Mouse (Mus musculus) stomach, embryonic 14.5 days (tissue): ENCODE results near the gene 1700020L24Rik. TPM values are rescaled to one million over a fixed set of nuclear protein-coding genes. Genes with fewer than 3 reads are reported as not detected.

Source experiments
- ATAC-seq: fragments of 200-750 bp; cut with Nextera tagmentation; 2 replicates; pipeline ENCODE4 v1.8.0; 2017; ENCODE audit warnings: low read depth, moderate TSS enrichment; ENCODE audit not compliant: insufficient number of reproducible peaks, insufficient read depth, low FRiP score
- H3K27ac ChIP-seq: fragments of 300-500 bp; sonication (generic); 2 replicates; pipeline ENCODE4 v1.5.1; 2014; ENCODE audit warnings: mild to moderate bottlenecking, low read length, moderate library complexity, mixed read lengths
- H3K27me3 ChIP-seq: fragments of 300-500 bp; sonication (generic); 2 replicates; pipeline ENCODE4 v1.6.1; 2014; ENCODE audit warnings: low read length, control low read depth, mixed read lengths; ENCODE audit not compliant: control insufficient read depth, insufficient read depth
- H3K36me3 ChIP-seq: fragments of 300-500 bp; sonication (generic); 2 replicates; pipeline ENCODE4 v1.6.1; 2014; ENCODE audit warnings: mild to moderate bottlenecking, control low read depth, low read length, moderate library complexity, mixed read lengths; ENCODE audit not compliant: control insufficient read depth, insufficient read depth
- H3K4me1 ChIP-seq: fragments of 300-500 bp; sonication (generic); 2 replicates; pipeline ENCODE4 v1.6.1; 2014; ENCODE audit warnings: low read length, control low read depth, mixed read lengths; ENCODE audit not compliant: control insufficient read depth, insufficient read depth
- H3K4me2 ChIP-seq: fragments of 300-500 bp; sonication (generic); replicated peaks from 2 replicates; pipeline ENCODE4 v1.6.1; 2014; ENCODE audit warnings: low read depth, low read length, control low read depth
- H3K4me3 ChIP-seq: fragments of 300-500 bp; sonication (generic); 2 replicates; pipeline ENCODE4 v1.5.1; 2014; ENCODE audit warnings: low read depth, low read length, control low read depth
- H3K9ac ChIP-seq: fragments of 300-500 bp; sonication (generic); replicated peaks from 2 replicates; pipeline ENCODE4 v1.6.1; 2014; ENCODE audit warnings: low read depth, mild to moderate bottlenecking, control low read depth, low read length, moderate library complexity, mixed read lengths
- H3K9me3 ChIP-seq: fragments of 300-500 bp; sonication (generic); 2 replicates; pipeline ENCODE4 v1.6.1; 2016; ENCODE audit warnings: low read depth, low read length, control low read depth; ENCODE audit not compliant: control insufficient read depth
- WGBS: fragments of 180-500 bp; shearing (Covaris S2); extraction: QIAGEN DNeasy Blood & Tissue Kit; methylation state at CpG from one replicate; pipeline ENCODE4 v1.1.7; 2014; 5-methylcytosine and 5-hydroxymethylcytosine counted together
- polyA plus RNA-seq: library from polyadenylated mRNA; unstranded; fragments of >200 nt; fragmentation: Nextera tagmentation; extraction: Ambion mirVana; gene quantifications from 2 replicates; pipeline ENCODE4 v1.2.1, GENCODE M21; 2014

The 1700020L24Rik gene
- polyA plus RNA-seq, 1 experiment from 2014 or later, result 1.5 TPM

- Histone ChIP-seq H3K27me3 (peaks cover 24% of the 10 kb centered on the region), H3K4me2 (no peak overlapping the region), H3K36me3 (no peaks in the 10 kb centered on the region), H3K4me1 (peaks cover 23% of the 10 kb centered on the region; the same call in 1 of the 2 replicates), H3K4me3 (no peak overlapping the region), H3K9ac (no peak overlapping the region), H3K27ac (no peak overlapping the region), H3K9me3 (no peaks in the 10 kb centered on the region)
- WGBS, result 8% methylated on average over 7 of the region's 7 CpGs
- no peak for ATAC-seq
Observed at GRCm38 (mm10) chr11:83443824-83444223, 6.3 kb downstream of the 1700020L24Rik start.

DNA sequence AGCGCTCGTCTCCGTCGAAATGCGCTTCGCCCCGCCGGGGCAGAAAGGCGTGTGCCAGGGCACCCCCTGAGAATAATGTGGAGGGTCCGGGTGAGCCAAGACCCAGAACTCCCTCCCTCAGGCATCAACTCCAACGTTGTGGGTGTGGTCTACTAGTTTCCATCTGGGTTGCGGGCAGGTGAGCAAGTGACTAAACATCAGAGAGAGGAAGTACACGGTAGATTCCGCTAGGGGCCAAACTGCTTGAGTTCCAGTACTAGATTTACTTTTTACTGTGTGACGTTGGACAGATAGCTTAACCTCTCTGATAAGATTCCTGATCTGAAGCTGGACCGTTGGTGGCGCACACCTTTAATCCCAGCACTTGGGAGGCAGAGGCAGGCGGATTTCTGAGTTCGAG lies 7.5 kb downstream of the 1700020L24Rik start:
- Histone ChIP-seq H3K4me2 (peak overlapping the region; percentile 19; the same call in 1 of the 2 replicates), H3K27ac (no peak overlapping the region), H3K9ac (no peak overlapping the region), H3K36me3 (no peaks in the 10 kb centered on the region), H3K9me3 (no peaks in the 10 kb centered on the region), H3K4me3 (peak overlapping the region; percentile 21), H3K27me3 (peaks cover 24% of the 10 kb centered on the region), H3K4me1 (peaks cover 24% of the 10 kb centered on the region; the same call in 1 of the 2 replicates)
- 29% methylated on average over 19 of the region's 19 CpGs for WGBS
- ATAC-seq, result no peak

DNA sequence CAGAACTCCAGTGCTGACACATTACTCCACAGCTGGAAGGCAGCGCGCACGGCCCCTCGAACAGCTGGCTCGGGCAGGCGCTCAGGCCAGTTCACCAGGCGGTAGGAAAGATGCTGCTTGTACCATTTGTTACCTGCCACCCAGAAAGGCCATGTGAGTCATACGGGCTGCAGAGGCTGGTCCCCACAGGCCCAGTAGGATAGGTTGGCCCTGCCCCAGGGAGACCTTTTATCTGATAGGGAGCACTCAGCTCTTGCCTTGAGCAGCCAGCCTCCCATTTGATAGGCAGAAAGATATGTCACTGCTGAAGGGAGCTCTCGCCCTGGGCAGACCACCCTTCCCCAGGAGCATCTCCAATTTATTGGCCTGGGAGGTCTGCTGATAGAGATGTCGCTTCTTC lies 10.1 kb downstream of the 1700020L24Rik start:
- no peak overlapping the region for H3K4me2 ChIP-seq
- H3K27me3 ChIP-seq, result 0 out of 2 replicates have a peak, but pooled peaks cover 8% of the 10 kb centered on the region
- WGBS, result 72% methylated on average over 10 of the region's 10 CpGs
- H3K9ac ChIP-seq, result no peak overlapping the region
- no peak overlapping the region for H3K4me3 ChIP-seq
- H3K4me1 ChIP-seq, result peaks cover 21% of the 10 kb centered on the region; the same call in 1 of the 2 replicates
- H3K27ac ChIP-seq, result no peak overlapping the region; the same call in 1 of the 2 replicates
- ATAC-seq, result no peak
- no peaks in the 10 kb centered on the region for H3K9me3 ChIP-seq
- H3K36me3 ChIP-seq, result no peaks in the 10 kb centered on the region

DNA sequence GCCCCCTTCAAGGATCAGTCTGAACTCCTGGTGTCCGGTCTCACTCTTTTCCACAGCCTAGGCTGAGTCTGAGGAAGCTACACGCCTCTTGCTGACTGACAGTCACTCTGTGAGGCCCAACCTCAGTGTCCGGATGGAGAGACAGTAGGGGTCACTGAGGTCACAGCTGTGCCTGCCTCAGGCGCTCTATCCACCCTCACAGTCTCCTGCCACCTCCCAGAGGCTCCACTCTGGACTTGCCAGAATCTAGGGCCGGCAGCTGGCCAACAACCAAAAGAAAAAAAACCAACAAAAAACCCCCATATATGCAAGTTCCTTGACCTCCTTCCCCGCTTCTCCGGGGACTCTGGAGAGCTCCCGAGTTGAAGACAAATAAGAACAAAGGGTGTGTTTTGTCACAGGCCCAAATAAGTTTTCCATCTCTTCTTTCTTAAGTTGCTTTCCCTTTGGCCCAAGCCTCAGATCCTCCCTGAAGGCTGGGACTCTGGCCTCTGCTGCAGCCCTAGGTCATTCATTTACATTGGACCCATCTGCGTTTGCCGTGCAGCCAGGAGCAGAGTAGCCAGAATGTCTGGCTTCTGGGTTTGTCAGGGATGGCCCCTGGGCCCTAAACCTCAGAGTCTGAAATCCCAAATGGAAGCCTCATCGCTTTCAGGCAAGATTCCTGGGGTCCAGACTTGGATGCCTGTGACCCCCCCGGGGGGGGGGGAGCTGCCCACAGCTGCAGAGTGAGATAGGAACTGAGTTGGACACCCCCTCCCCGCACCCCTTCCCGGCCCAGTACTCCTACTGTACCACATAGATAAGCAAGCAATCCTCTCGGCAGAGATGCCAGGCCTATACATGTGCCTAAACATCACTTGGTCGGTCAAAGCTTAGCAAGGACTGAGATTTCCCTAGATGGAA lies 10.8 kb downstream of the 1700020L24Rik start:
- no peak overlapping the region for H3K4me3 ChIP-seq
- ATAC-seq, result no peak; the same call in 1 of the 2 replicates
- WGBS, result 42% methylated on average over 16 of the region's 16 CpGs
- H3K4me2 ChIP-seq, result no peak overlapping the region
- H3K27me3 ChIP-seq, result 0 out of 2 replicates have a peak, but pooled peaks cover 2% of the 10 kb centered on the region
- H3K9me3 ChIP-seq, result no peaks in the 10 kb centered on the region
- H3K9ac ChIP-seq, result no peak overlapping the region
- peaks cover 21% of the 10 kb centered on the region; the same call in 1 of the 2 replicates for H3K4me1 ChIP-seq
- H3K27ac ChIP-seq, result peak overlapping the region; percentile 33; the same call in 1 of the 2 replicates
- H3K36me3 ChIP-seq, result no peaks in the 10 kb centered on the region

DNA sequence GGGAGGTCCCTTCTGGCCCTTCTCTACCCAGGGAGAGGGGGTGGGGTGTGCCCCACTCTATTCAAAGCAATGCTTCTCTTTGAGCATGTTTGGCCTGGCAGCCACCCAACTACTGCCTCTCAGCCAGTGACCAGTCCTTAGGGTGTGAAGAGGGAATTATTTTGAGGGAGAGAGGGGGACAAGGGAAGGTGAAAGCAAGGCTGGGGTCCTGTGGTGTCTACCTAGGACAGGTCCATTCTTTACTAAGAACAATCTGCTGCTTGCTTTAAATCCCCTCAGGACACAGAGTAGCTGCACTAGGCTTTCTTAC lies 11.4 kb downstream of the 1700020L24Rik start:
- H3K9me3 ChIP-seq, result no peaks in the 10 kb centered on the region
- H3K27me3 ChIP-seq, result 0 out of 2 replicates have a peak, but pooled peaks cover 2% of the 10 kb centered on the region
- H3K36me3 ChIP-seq, result no peaks in the 10 kb centered on the region
- no peak overlapping the region for H3K4me3 ChIP-seq
- H3K9ac ChIP-seq, result no peak overlapping the region
- H3K4me1 ChIP-seq, result peaks cover 21% of the 10 kb centered on the region; the same call in 1 of the 2 replicates
- no peak overlapping the region for H3K4me2 ChIP-seq
- no peak for ATAC-seq
- H3K27ac ChIP-seq, result peak overlapping the region; percentile 33; the same call in 1 of the 2 replicates

GRCm38 (mm10) chr11:83449298-83449697 lies 11.8 kb downstream of the 1700020L24Rik start:
- Histone ChIP-seq H3K4me1 (peaks cover 22% of the 10 kb centered on the region), H3K27ac (no peak overlapping the region), H3K4me2 (no peak overlapping the region), H3K36me3 (no peaks in the 10 kb centered on the region), H3K9ac (no peak overlapping the region), H3K9me3 (no peaks in the 10 kb centered on the region), H3K4me3 (no peak overlapping the region), H3K27me3 (0 out of 2 replicates have a peak, but pooled peaks cover 2% of the 10 kb centered on the region)
- no peak for ATAC-seq
- WGBS, result 20% methylated on average over 4 of the region's 4 CpGs

DNA sequence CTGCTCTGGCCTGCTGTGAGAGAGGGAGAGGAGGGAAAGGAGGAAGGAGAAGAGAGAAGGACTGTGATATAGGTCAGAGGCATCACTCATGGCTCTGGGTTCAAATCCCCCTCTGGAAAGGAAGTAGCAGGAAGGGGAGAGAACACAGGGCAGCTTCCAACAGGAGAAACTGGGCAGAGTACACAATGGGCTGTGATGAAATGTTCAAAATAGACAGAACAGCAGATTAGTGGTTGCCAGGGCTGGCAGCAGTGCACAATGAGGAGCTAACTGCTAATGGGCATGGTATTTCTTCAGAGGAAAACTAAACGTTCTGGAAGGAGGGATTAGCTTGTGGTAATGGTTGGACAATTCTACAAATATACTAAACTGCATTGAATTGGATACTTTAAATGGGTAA lies 13.1 kb downstream of the 1700020L24Rik start:
- Histone ChIP-seq H3K27ac (no peak overlapping the region), H3K4me1 (peaks cover 25% of the 10 kb centered on the region), H3K4me3 (no peak overlapping the region), H3K9ac (no peak overlapping the region), H3K9me3 (no peaks in the 10 kb centered on the region), H3K36me3 (no peaks in the 10 kb centered on the region), H3K27me3 (no peaks in the 10 kb centered on the region), H3K4me2 (no peak overlapping the region)
- WGBS, result 36% methylated on average over 1 of the region's 1 CpGs
- no peak for ATAC-seq

DNA sequence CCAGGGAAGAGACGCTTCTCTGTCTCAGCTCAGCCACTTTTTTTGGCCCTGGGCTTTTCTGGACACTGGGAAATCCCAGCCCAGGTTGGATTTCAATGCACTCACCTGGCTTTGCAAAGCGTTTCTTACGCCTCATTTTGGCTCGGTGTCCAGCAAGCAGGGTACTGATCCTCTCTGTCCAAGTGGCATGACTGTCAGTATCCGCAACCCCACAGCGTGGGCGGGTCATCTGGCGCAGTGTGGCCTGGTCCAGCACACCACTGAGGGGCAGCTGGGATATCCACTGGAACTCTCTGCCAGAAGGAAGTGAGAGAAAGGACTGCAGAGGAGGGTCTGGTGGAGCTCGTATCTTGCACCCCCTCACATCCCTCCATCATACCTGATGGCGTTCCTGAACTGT lies 13.8 kb downstream of the 1700020L24Rik start:
- H3K9me3 ChIP-seq, result no peaks in the 10 kb centered on the region
- H3K27me3 ChIP-seq, result no peaks in the 10 kb centered on the region
- peaks cover 29% of the 10 kb centered on the region for H3K4me1 ChIP-seq
- H3K36me3 ChIP-seq, result no peaks in the 10 kb centered on the region
- WGBS, result 84% methylated on average over 10 of the region's 10 CpGs
- no peak for ATAC-seq
- H3K9ac ChIP-seq, result no peak overlapping the region
- no peak overlapping the region for H3K27ac ChIP-seq
- no peak overlapping the region for H3K4me3 ChIP-seq
- no peak overlapping the region for H3K4me2 ChIP-seq
